Mouse (Mus musculus) C2C12 (cell line): Measurements from ENCODE around the gene Rmi2. TPM values are rescaled to one million over a fixed set of nuclear protein-coding genes. Genes with fewer than 3 reads are reported as not detected.

Experiments used
- H3K27me3 ChIP-seq: one replicate; pipeline ENCODE4 v1.6.1; 2011; ENCODE audit not compliant: control insufficient read depth, insufficient read depth, insufficient read length
- H3K36me3 ChIP-seq: one replicate; pipeline ENCODE4 v1.6.1; 2011; ENCODE audit not compliant: control insufficient read depth, insufficient read depth
- H3K4me3 ChIP-seq: one replicate; pipeline ENCODE4 v1.5.1; 2011; ENCODE audit warnings: mild to moderate bottlenecking, control low read depth; ENCODE audit not compliant: poor library complexity, insufficient read depth, severe bottlenecking
- H3K79me2 ChIP-seq: one replicate; pipeline ENCODE4 v1.6.1; 2011; ENCODE audit not compliant: control insufficient read depth, insufficient read depth
- H3K79me3 ChIP-seq: one replicate; pipeline ENCODE4 v1.6.1; 2011; ENCODE audit warnings: low read depth, control low read depth
- H3ac ChIP-seq: one replicate; pipeline ENCODE3; 2011; ENCODE audit warnings: low read depth; ENCODE audit not compliant: control insufficient read depth, insufficient read length
- CEBPB ChIP-seq: IDR thresholded peaks from one replicate; pipeline ENCODE4 v1.6.1; 2011; ENCODE audit warnings: low read depth, mild to moderate bottlenecking, control low read depth, moderate library complexity
- CTCF ChIP-seq: IDR thresholded peaks from one replicate; pipeline ENCODE4 v1.5.1; 2011; ENCODE audit not compliant: control insufficient read depth, insufficient read depth, insufficient read length
- FOSL1 ChIP-seq: IDR thresholded peaks from one replicate; pipeline ENCODE4 v1.8.0; 2011; ENCODE audit warnings: mild to moderate bottlenecking, low read length; ENCODE audit not compliant: poor library complexity, insufficient read depth, severe bottlenecking
- MAX ChIP-seq: IDR thresholded peaks from one replicate; pipeline ENCODE4 v1.6.1; 2011; ENCODE audit warnings: mild to moderate bottlenecking, control low read depth
- MYOD1 ChIP-seq: IDR thresholded peaks from one replicate; pipeline ENCODE4 v1.6.1; 2011; ENCODE audit warnings: low read depth; ENCODE audit not compliant: control insufficient read depth, insufficient read length
- MYOG ChIP-seq: IDR thresholded peaks from one replicate; pipeline ENCODE4 v1.6.1; 2011; ENCODE audit not compliant: control insufficient read depth, insufficient read length; ENCODE audit errors: extremely low read depth
- USF1 ChIP-seq: IDR thresholded peaks from one replicate; pipeline ENCODE4 v1.6.1; 2011; ENCODE audit warnings: low read depth, mild to moderate bottlenecking, control low read depth, moderate library complexity
- polyA plus RNA-seq: library from polyadenylated mRNA; unstranded; fragments of >200 nt; fragmentation: generic; extraction: Trizol; gene quantifications from one replicate; pipeline ENCODE4 v1.2.1, GENCODE M21; 2012; ENCODE audit warnings: missing spikeins

Rmi2 gene
- polyA plus RNA-seq, 1 experiment: 2.5 TPM

- H3K79me3 ChIP-seq: no peaks in the 10 kb centered on the region
- H3K4me3 ChIP-seq: no peak overlapping the region
- H3K36me3 ChIP-seq: no peaks in the 10 kb centered on the region
- no peak for TF ChIP-seq CTCF
- no peak for TF ChIP-seq MYOD1
- TF ChIP-seq USF1: no peak
- TF ChIP-seq MYOG: no peak
- TF ChIP-seq FOSL1: no peak
- TF ChIP-seq CEBPB: no peak
- TF ChIP-seq MAX: no peak
- H3K27me3 ChIP-seq: peaks cover 38% of the 10 kb centered on the region
- H3K79me2 ChIP-seq: no peaks in the 10 kb centered on the region
- H3ac ChIP-seq: no peak overlapping the region
Observed at GRCm38 (mm10) chr16:10810376-10810775, 24.5 kb upstream of the Rmi2 start.

- Histone ChIP-seq H3K79me3 (no peaks in the 10 kb centered on the region), H3K27me3 (peaks cover 17% of the 10 kb centered on the region), H3K36me3 (no peaks in the 10 kb centered on the region), H3K79me2 (no peaks in the 10 kb centered on the region), H3K4me3 (no peak within 1 kb of the TSS), H3ac (no peak within 1 kb of the TSS)
- no peak for TF ChIP-seq MAX
- no peak for TF ChIP-seq MYOD1
- TF ChIP-seq USF1: no peak
- no peak for TF ChIP-seq MYOG
- no peak for TF ChIP-seq CEBPB
- TF ChIP-seq FOSL1: no peak
- TF ChIP-seq CTCF: no peak
Observed at GRCm38 (mm10) chr16:10812865-10813371, 21.9 kb upstream of the Rmi2 start, which contains the start of gene Gm11172. Gene Gm11172 (plus strand): TSS chr16:10812915.

- H3K79me2 ChIP-seq: no peaks in the 10 kb centered on the region
- no peaks in the 10 kb centered on the region for H3K36me3 ChIP-seq
- no peak for TF ChIP-seq CTCF
- TF ChIP-seq MAX: no peak
- no peak for TF ChIP-seq FOSL1
- no peak for TF ChIP-seq USF1
- no peak for TF ChIP-seq CEBPB
- no peak overlapping the region for H3ac ChIP-seq
- H3K79me3 ChIP-seq: no peaks in the 10 kb centered on the region
- H3K27me3 ChIP-seq: peaks cover 11% of the 10 kb centered on the region
- no peak overlapping the region for H3K4me3 ChIP-seq
Observed at GRCm38 (mm10) chr16:10813726-10814125, 21.1 kb upstream of the Rmi2 start.

- no peaks in the 10 kb centered on the region for H3K36me3 ChIP-seq
- H3K4me3 ChIP-seq: no peak overlapping the region
- no peak for TF ChIP-seq MAX
- no peak for TF ChIP-seq FOSL1
- TF ChIP-seq MYOG: no peak
- TF ChIP-seq MYOD1: no peak
Observed at GRCm38 (mm10) chr16:10814864-10815263, 20.0 kb upstream of the Rmi2 start.

GRCm38 (mm10) chr16:10818579-10819135 lies 16.2 kb upstream of the Rmi2 start:
- no peaks in the 10 kb centered on the region for H3K79me3 ChIP-seq
- H3K36me3 ChIP-seq: no peaks in the 10 kb centered on the region
- H3K79me2 ChIP-seq: no peaks in the 10 kb centered on the region
- H3K27me3 ChIP-seq: peaks cover 5% of the 10 kb centered on the region
- H3K4me3 ChIP-seq: no peak overlapping the region
- no peak for TF ChIP-seq CEBPB
- no peak for TF ChIP-seq FOSL1
- no peak for TF ChIP-seq CTCF
- no peak for TF ChIP-seq MYOG
- TF ChIP-seq USF1: no peak
- TF ChIP-seq MYOD1: no peak
- no peak for TF ChIP-seq MAX
- H3ac ChIP-seq: no peak overlapping the region

More at GRCm38 (mm10) chr16:10814864-10815263, 20.0 kb upstream of the Rmi2 start:
- Histone ChIP-seq H3K27me3 (peaks cover 4% of the 10 kb centered on the region), H3K79me3 (no peaks in the 10 kb centered on the region), H3ac (no peak overlapping the region), H3K79me2 (no peaks in the 10 kb centered on the region)

GRCm38 (mm10) chr16:10819966-10820365 lies 14.9 kb upstream of the Rmi2 start:
- Histone ChIP-seq H3K27me3 (peaks cover 5% of the 10 kb centered on the region), H3K79me3 (no peaks in the 10 kb centered on the region), H3K4me3 (no peak overlapping the region), H3K36me3 (no peaks in the 10 kb centered on the region), H3ac (no peak overlapping the region), H3K79me2 (no peaks in the 10 kb centered on the region)
- no peak for TF ChIP-seq MYOG
- TF ChIP-seq FOSL1: no peak
- no peak for TF ChIP-seq CEBPB
- no peak for TF ChIP-seq MAX
- no peak for TF ChIP-seq MYOD1
- no peak for TF ChIP-seq USF1
- no peak for TF ChIP-seq CTCF
